Mouse (Mus musculus) central nervous system, embryonic 14 days (tissue): ENCODE data around the gene Ttc6. TPM values are rescaled to one million over a fixed set of nuclear protein-coding genes. Genes with fewer than 3 reads are reported as not detected.

Experiments
- polyA plus RNA-seq: library from polyadenylated mRNA; depleted of rRNA; stranded (reverse); fragments of >200 nt; gene quantifications from 2 replicates; pipeline ENCODE4 v1.2.3, GENCODE M21; 2012; rRNA removed

Ttc6 gene
- 0.74 and 0.91 TPM in 2 replicates for polyA plus RNA-seq

GRCm38 (mm10) chr12:57563909-57564308 is at the start of gene Ttc6:
Gene Ttc6, plus strand, starts transcription at chr12:57564113.

GRCm38 (mm10) chr12:57546415-57547201 is 17.3 kb upstream of the Ttc6 start, which contains the start of gene Foxa1:
Gene Foxa1, minus strand, starts transcription at chr12:57546916.

Other genes with a start within 250 kb of the Ttc6 start
- 3.8 and 5.2 TPM in 2 replicates for gene Foxa1, start 17.2 kb upstream of the Ttc6 start, polyA plus RNA-seq